Mouse (Mus musculus) limb, embryonic 13.5 days (tissue): ENCODE measurements around the gene Hist1h2bg. TPM values are rescaled to one million over a fixed set of nuclear protein-coding genes. Genes with fewer than 3 reads are reported as not detected.
"Not testable (repeated sequence)": the region's sequence is repeated elsewhere in the genome, so short reads cannot be mapped to it uniquely, and the experiment has no call there.

ENCODE experiments used
- ATAC-seq: fragments of 200-750 bp; cut with Nextera tagmentation; 2 replicates; pipeline ENCODE4 v1.8.0; 2017; ENCODE audit warnings: low read depth, moderate number of reproducible peaks, moderate TSS enrichment; ENCODE audit not compliant: low FRiP score
- H3K27ac ChIP-seq: fragments of 300-500 bp; sonication (generic); 2 replicates; pipeline ENCODE4 v1.5.1; 2015; ENCODE audit warnings: inconsistent platforms, mild to moderate bottlenecking, moderate library complexity
- H3K27me3 ChIP-seq: fragments of 300-500 bp; sonication (generic); 2 replicates; pipeline ENCODE4 v1.6.1; 2015; ENCODE audit warnings: mild to moderate bottlenecking, inconsistent platforms
- H3K36me3 ChIP-seq: fragments of 300-500 bp; sonication (generic); 2 replicates; pipeline ENCODE4 v1.6.1; 2015; ENCODE audit warnings: inconsistent platforms, mild to moderate bottlenecking, moderate library complexity
- H3K4me1 ChIP-seq: fragments of 300-500 bp; sonication (generic); 2 replicates; pipeline ENCODE4 v1.6.1; 2015; ENCODE audit warnings: inconsistent platforms
- H3K4me2 ChIP-seq: fragments of 300-500 bp; sonication (generic); replicated peaks from 2 replicates; pipeline ENCODE4 v1.6.1; 2015; ENCODE audit warnings: inconsistent platforms, mild to moderate bottlenecking, moderate library complexity
- H3K4me3 ChIP-seq: fragments of 300-500 bp; sonication (generic); 2 replicates; pipeline ENCODE4 v1.5.1; 2015; ENCODE audit warnings: moderate library complexity, mild to moderate bottlenecking, inconsistent platforms
- H3K9ac ChIP-seq: fragments of 300-500 bp; sonication (generic); 2 replicates; pipeline ENCODE4 v1.6.1; 2015; ENCODE audit warnings: mild to moderate bottlenecking, inconsistent platforms
- H3K9me3 ChIP-seq: fragments of 300-500 bp; sonication (generic); 2 replicates; pipeline ENCODE4 v1.6.1; 2016; ENCODE audit warnings: inconsistent platforms
- WGBS: fragments of 180-500 bp; shearing (Covaris S2); methylation state at CpG from one replicate; pipeline ENCODE4 v1.1.7; 2015; 5-methylcytosine and 5-hydroxymethylcytosine counted together
- polyA plus RNA-seq: library from polyadenylated mRNA; unstranded; fragments of >200 nt; fragmentation: Nextera tagmentation; extraction: Ambion mirVana; gene quantifications from 2 replicates; pipeline ENCODE4 v1.2.1, GENCODE M21; 2015

The Hist1h2bg gene
- polyA plus RNA-seq, 1 experiment from 2014 or later, result 11.2 TPM

DNA sequence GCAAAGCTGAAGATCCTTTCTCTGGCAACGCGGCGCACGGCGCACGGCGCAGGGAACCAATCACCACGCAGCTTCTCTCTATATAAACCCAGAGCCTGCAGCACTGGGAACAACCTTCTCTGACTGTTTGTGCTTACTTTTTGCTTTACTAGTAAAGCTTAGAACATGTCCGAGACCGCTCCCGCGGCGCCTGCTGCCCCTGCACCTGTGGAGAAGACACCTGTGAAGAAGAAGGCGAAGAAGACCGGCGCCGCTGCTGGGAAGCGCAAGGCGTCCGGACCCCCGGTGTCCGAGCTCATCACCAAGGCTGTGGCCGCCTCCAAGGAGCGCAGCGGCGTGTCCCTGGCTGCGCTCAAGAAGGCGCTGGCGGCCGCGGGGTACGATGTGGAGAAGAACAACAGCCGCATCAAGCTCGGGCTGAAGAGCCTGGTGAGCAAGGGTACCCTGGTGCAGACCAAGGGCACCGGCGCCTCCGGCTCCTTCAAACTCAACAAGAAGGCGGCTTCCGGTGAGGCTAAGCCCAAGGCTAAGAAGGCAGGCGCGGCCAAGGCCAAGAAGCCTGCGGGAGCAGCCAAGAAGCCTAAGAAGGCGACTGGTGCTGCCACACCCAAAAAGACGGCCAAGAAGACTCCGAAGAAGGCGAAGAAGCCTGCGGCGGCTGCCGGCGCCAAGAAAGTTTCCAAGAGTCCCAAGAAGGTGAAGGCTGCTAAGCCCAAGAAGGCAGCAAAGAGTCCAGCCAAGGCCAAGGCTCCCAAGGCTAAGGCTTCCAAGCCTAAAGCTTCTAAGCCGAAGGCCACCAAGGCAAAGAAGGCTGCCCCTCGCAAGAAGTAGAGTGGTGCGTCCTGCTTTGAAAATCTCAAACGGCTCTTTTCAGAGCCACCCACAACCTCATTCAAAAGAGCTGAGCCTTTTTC is 16.0 kb upstream of the Hist1h2bg start:
- Histone ChIP-seq H3K27ac (peak overlapping the region; percentile 99), H3K9me3 (no peaks in the 10 kb centered on the region), H3K9ac (peak overlapping the region; percentile 85), H3K36me3 (no peaks in the 10 kb centered on the region), H3K27me3 (no peaks in the 10 kb centered on the region), H3K4me2 (peak overlapping the region; percentile 89), H3K4me1 (peaks cover 19% of the 10 kb centered on the region), H3K4me3 (peak overlapping the region; percentile 61)
- peak; percentile 91 for ATAC-seq
- under 1% methylated on average over 54 of the region's 54 CpGs for WGBS

DNA sequence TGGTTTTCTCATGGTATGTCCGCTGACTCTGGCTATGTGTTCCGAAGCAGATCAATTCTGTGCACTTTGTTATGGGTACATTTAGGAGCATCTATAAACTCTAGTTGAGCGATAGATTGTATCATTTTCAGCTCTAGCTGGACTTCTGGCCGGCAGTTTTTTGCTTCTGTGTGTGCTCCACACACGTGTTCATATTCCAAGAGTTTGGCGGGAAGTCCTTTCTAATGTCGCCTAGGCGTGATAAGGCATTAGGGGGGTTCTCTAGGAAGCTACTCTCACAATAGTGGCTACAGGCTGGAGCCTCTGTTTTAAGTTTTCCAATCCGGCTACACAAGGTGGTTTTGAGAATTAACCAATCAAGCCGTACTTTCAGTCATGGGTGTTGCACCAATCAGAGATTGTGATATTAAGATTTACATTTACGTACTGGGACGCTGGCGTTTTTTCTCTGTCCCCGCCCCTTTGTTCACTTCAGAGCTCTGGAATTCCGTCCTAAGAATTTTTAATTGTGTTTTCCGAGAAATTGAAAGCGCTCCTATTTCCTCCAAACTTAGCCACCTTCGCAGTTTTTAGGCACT is 15.3 kb upstream of the Hist1h2bg start:
- H3K36me3 ChIP-seq, result no peaks in the 10 kb centered on the region
- peak overlapping the region; percentile 89 for H3K4me2 ChIP-seq
- ATAC-seq, result peak; percentile 79
- H3K27me3 ChIP-seq, result no peaks in the 10 kb centered on the region
- H3K4me1 ChIP-seq, result peaks cover 13% of the 10 kb centered on the region
- H3K4me3 ChIP-seq, result peak overlapping the region; percentile 61
- under 1% methylated on average over 18 of the region's 18 CpGs for WGBS
- peak overlapping the region; percentile 99 for H3K27ac ChIP-seq
- peak overlapping the region; percentile 85 for H3K9ac ChIP-seq
- no peaks in the 10 kb centered on the region for H3K9me3 ChIP-seq

DNA sequence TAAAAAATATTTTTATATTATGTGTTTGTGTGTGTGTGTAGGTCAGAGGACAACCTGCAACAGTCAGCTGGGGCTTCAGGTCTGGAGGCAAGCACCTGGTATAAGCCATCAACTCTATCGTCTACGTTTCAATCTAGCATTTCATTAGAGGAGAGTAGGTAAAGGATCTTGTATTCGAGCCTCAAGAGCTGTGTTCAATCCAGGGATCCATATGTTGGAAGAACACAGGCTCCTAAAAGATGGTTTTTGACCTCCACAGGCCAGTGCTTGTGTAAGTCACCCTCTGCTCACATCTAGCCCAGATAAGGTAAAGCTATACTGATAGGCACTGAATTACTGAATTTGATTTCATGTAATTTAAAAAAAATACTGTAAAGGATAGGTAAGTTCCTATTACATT is 14.3 kb upstream of the Hist1h2bg start:
- Histone ChIP-seq H3K27ac (peak overlapping the region; percentile 29), H3K9me3 (no peaks in the 10 kb centered on the region), H3K27me3 (no peaks in the 10 kb centered on the region), H3K36me3 (no peaks in the 10 kb centered on the region), H3K4me3 (no peak overlapping the region), H3K4me2 (peak overlapping the region; percentile 89), H3K9ac (no peak overlapping the region), H3K4me1 (peaks cover 12% of the 10 kb centered on the region)
- 72% methylated on average over 3 of the region's 3 CpGs for WGBS
- ATAC-seq, result no peak

DNA sequence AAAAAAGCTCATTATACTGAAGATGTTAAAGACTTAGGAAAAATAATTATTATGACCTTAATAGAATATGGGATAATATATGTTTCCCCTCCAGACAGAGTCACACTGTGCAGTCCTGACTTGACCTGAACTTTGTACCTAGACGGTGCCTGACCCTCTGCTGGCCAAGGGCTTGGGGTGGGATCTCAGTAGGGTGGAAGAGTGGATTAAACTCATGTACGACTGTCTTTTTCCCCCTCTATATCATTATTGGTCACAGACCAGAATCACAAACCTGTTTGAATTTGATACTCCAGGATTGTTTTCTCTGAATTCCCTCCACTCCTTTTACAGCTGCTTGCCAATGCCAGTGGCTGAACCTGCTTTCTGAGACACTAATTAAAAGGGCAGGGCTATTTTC is 10.5 kb upstream of the Hist1h2bg start:
- peak overlapping the region; percentile 48 for H3K4me2 ChIP-seq
- H3K27ac ChIP-seq, result peak overlapping the region; percentile 52; the same call in 1 of the 2 replicates
- not testable (repeated sequence) for H3K9me3 ChIP-seq, H3K36me3 ChIP-seq, H3K27me3 ChIP-seq, H3K4me1 ChIP-seq, H3K9ac ChIP-seq, ATAC-seq
- peak overlapping the region; percentile 12 for H3K4me3 ChIP-seq
- WGBS, result 29% methylated on average over 2 of the region's 2 CpGs

DNA sequence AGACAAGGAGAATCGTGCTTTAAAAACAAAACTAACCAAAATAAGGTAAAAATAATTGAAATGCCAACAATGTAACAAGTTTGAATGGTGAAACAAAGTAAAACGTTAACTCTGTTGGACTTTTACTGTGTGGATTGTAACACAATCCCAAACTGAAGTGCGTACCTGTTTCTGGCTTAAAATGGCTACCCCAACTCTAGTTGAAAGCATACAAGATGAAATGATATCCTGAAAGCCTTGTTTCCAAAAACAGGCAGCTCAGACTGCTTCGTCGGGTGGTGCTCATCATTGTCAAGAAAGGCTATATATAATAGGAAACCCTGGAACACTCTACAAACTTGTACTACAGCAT is 9.7 kb upstream of the Hist1h2bg start:
- Histone ChIP-seq H3K4me3 (peak overlapping the region; percentile 48), H3K4me2 (peak overlapping the region; percentile 69), H3K9ac (peak overlapping the region; percentile 74), H3K27ac (peak overlapping the region; percentile 96)
- H3K27me3 ChIP-seq, H3K9me3 ChIP-seq, H3K36me3 ChIP-seq, H3K4me1 ChIP-seq, ATAC-seq: not testable (repeated sequence)
- 0% methylated on average over 2 of the region's 5 CpGs for WGBS

DNA sequence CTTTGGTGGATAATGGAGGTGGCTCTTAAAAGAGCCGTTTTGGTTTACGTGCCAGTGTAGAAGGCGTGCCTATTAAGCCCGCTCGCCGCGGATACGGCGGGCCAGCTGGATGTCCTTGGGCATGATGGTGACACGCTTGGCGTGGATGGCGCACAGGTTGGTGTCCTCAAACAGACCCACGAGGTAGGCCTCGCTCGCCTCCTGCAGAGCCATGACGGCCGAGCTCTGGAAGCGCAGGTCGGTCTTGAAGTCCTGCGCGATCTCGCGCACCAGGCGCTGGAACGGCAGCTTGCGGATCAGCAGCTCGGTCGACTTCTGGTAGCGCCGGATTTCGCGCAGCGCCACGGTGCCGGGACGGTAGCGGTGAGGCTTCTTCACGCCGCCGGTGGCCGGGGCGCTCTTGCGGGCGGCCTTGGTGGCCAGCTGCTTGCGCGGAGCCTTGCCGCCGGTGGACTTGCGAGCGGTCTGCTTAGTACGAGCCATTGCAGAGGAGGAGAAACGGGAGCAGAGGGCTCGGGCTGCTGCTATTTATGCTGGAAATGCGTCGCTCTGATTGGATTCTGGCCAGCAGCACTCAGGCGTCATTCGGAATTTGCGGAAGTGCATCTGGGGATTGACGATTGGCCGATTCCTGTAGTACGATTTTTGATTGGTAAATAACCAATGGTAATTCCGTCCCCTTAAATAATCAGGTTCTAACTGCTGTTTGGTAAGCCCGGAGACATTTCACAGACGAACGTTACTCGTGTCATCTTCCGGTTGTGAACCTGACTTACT is 9.1 kb upstream of the Hist1h2bg start, which contains the start of gene Hist1h3e:
Gene Hist1h3e (minus strand): TSS at position 487 of the 777 bp plus-strand sequence.
- ATAC-seq, result peak; percentile 95

DNA sequence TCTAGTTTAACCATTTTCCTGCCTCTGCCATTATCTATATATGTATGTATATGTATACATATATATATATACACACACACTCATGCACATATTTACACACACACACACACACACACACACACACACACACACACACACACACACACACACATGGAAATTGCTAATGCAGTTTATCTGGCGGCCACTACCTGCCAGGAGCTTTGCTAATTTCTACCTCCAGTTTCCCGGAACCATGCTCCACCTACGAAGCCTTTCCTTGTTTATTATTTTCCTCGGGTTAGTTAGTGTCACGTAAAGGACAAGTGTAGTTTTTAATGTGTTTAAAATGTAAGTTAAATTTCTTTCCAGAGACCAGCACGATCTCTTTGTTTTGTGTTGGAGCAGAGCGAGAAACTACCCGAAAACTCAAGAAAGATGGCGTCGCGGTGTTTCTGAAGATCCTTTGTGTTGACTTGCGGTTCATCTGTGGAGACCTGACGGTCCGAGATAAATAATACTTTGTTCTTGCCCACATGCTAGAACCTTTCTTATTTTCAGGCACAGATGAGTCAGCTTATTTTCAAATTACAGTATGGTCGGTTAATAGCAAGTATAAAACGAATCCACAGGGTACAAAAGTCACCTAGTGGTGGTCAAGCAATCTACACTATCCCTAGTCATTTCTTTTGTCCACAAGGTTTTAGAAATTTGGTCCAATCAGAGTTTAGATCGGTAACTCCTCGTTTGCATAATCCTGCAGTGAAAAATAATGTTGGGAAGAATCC is 8.3 kb upstream of the Hist1h2bg start:
- Histone ChIP-seq H3K4me2 (peak overlapping the region; percentile 69), H3K9ac (peak overlapping the region; percentile 74), H3K27me3 (no peaks in the 10 kb centered on the region), H3K27ac (peak overlapping the region; percentile 96), H3K4me3 (peak overlapping the region; percentile 48), H3K4me1 (no peaks in the 10 kb centered on the region; the same call in 1 of the 2 replicates), H3K36me3 (no peaks in the 10 kb centered on the region), H3K9me3 (no peaks in the 10 kb centered on the region)
- WGBS, result 5% methylated on average over 18 of the region's 18 CpGs
- ATAC-seq, result peak; percentile 68; the same call in 1 of the 2 replicates

More for the DNA sequence above, 9.1 kb upstream of the Hist1h2bg start, which contains the start of gene Hist1h3e:
- peak within 1 kb of the TSS; percentile 69 for H3K4me2 ChIP-seq
- peak within 1 kb of the TSS; percentile 48 for H3K4me3 ChIP-seq
- not testable (repeated sequence) for H3K4me1 ChIP-seq, H3K36me3 ChIP-seq, H3K9me3 ChIP-seq, H3K27me3 ChIP-seq
- under 1% methylated on average over 65 of the region's 67 CpGs for WGBS
- H3K27ac ChIP-seq, result peak within 1 kb of the TSS; percentile 96
- H3K9ac ChIP-seq, result peak within 1 kb of the TSS; percentile 74

DNA sequence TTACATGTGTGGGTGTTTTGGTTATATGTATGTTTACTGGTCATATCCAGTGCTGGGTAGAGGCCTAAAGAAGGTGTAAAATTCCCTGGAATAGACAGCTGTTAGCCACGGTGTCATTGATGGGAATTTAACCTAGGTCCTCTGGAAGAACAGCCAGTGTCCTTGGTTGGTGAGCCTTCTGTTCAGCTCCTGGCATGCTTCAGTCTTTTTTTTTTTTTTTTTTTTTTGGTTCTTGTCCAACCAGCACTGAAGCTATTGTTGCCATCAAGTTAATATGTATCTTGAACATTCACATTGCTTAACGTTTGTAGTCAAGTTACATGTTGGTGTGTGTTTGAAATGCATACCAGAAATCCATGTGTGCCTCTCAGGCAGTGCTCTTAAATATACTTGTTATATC is 6.7 kb upstream of the Hist1h2bg start:
- ATAC-seq, result no peak
- H3K4me2 ChIP-seq, result no peak overlapping the region
- 89% methylated on average over 2 of the region's 2 CpGs for WGBS

DNA sequence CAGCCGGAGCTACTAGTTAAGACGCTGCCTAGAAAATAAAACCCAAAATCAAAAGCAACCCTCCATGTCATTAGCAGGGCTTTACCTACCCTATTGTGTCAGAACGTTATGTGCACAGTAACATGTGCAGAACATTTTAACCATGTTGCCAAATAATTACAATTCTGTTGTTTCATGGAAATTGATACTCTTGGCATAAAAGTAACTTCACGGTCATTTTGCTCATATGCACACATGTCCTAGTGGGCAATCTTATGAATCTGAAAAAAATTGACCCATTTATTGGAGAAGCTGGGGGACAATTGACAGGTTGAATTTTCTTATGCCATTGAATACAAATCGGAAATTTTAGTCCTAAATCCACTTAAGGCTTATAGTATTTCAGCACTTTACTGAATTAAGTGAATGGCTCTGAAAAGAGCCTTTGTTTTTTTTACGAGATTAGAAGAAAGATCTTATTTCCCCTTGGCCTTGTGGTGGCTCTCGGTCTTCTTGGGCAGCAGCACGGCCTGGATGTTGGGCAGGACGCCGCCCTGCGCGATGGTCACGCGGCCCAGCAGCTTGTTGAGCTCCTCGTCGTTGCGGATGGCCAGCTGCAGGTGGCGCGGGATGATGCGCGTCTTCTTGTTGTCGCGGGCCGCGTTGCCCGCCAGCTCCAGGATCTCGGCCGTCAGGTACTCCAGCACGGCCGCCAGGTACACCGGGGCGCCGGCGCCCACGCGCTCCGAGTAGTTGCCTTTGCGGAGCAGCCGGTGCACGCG is 755 bp upstream of the Hist1h2bg start:
- H3K36me3 ChIP-seq, H3K27me3 ChIP-seq, H3K9me3 ChIP-seq, ATAC-seq: not testable (repeated sequence)
- H3K9ac ChIP-seq, result peak overlapping the region; percentile 63
- peak overlapping the region; percentile 75 for H3K4me2 ChIP-seq
- WGBS, result 1% methylated on average over 27 of the region's 41 CpGs
- H3K4me1 ChIP-seq, result peaks cover 22% of the 10 kb centered on the region
- peak overlapping the region; percentile 53 for H3K4me3 ChIP-seq
- H3K27ac ChIP-seq, result peak overlapping the region; percentile 96

More for the DNA sequence above, 6.7 kb upstream of the Hist1h2bg start:
- Histone ChIP-seq H3K27me3 (no peaks in the 10 kb centered on the region), H3K4me3 (no peak overlapping the region), H3K9ac (no peak overlapping the region), H3K9me3 (no peaks in the 10 kb centered on the region), H3K27ac (no peak overlapping the region), H3K36me3 (no peaks in the 10 kb centered on the region), H3K4me1 (no peaks in the 10 kb centered on the region; the same call in 1 of the 2 replicates)

DNA sequence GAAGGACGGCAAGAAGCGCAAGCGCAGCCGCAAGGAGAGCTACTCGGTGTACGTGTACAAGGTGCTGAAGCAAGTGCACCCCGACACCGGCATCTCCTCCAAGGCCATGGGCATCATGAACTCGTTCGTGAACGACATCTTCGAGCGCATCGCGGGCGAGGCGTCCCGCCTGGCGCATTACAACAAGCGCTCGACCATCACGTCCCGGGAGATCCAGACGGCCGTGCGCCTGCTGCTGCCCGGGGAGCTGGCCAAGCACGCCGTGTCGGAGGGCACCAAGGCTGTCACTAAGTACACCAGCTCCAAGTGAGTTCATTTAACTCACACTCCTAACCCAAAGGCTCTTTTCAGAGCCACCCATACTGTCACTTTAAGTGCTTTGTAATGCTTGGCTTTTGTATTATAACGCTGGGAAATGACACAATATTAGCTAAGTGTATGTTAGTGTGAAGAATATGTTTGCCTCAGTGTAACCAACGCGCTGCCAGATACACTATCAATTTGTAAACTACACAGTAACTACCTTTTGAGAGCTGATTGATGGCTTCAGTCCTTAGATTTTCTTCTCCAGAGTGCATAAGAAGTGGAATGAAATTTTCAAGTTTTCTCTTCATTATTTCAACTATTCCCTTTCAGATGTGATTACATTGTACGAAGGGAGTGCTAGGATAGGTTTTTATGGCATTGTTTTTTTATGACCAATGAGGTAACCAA is 465 bp downstream of the Hist1h2bg start:
- H3K27me3 ChIP-seq, ATAC-seq, H3K36me3 ChIP-seq, H3K9me3 ChIP-seq: not testable (repeated sequence)
- Histone ChIP-seq H3K27ac (peak overlapping the region; percentile 96), H3K4me2 (peak overlapping the region; percentile 75), H3K4me1 (peaks cover 28% of the 10 kb centered on the region), H3K9ac (peak overlapping the region; percentile 80), H3K4me3 (peak overlapping the region; percentile 53)
- under 1% methylated on average over 16 of the region's 34 CpGs for WGBS
